Mouse (Mus musculus) embryonic fibroblast, embryonic 13.5 days (primary cell): Measurements from ENCODE around the gene Cpne9.

Experiments
- CTCF ChIP-seq: IDR thresholded peaks from 2 replicates; pipeline ENCODE4 v1.5.1; 2011; ENCODE audit warnings: mild to moderate bottlenecking, control low read depth, low read length, moderate library complexity, borderline replicate concordance; ENCODE audit not compliant: insufficient read depth
- POLR2A ChIP-seq: IDR thresholded peaks from 2 replicates; pipeline ENCODE4 v1.6.1; 2011; ENCODE audit warnings: low read depth, mild to moderate bottlenecking, control low read depth, low read length, moderate library complexity

DNA sequence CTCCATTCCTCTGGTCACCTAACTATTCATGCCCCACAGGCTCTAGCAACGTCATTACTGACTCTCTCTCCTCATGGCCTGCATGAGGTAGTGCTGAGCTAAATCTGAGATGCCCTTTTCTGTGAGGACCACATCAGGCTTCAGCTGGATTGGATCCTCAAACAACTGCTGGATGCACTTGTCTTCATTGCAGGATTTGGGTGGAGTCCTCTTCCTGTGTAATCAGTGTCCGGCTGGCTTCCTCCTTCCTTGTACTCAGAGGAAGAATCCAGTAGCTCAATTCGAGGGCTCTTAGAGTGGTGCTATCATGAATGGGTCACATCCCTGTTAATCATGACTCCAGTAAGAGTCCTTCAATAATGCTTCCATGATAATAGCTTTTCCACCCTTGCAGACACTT is 71.6 kb downstream of the Cpne9 start:
- TF ChIP-seq CTCF (no peak), POLR2A (no peak)
